Mouse (Mus musculus) liver, embryonic 14.5 days (tissue): ENCODE results near the gene Htra1.

Source experiments
- CTCF ChIP-seq: IDR thresholded peaks from 2 replicates; pipeline ENCODE4 v1.5.1; 2016; ENCODE audit warnings: antibody characterized with exemption, low read depth, control low read depth
- EP300 ChIP-seq: IDR thresholded peaks from 2 replicates; pipeline ENCODE4 v1.6.1; 2016; ENCODE audit warnings: antibody characterized with exemption, low read depth

DNA sequence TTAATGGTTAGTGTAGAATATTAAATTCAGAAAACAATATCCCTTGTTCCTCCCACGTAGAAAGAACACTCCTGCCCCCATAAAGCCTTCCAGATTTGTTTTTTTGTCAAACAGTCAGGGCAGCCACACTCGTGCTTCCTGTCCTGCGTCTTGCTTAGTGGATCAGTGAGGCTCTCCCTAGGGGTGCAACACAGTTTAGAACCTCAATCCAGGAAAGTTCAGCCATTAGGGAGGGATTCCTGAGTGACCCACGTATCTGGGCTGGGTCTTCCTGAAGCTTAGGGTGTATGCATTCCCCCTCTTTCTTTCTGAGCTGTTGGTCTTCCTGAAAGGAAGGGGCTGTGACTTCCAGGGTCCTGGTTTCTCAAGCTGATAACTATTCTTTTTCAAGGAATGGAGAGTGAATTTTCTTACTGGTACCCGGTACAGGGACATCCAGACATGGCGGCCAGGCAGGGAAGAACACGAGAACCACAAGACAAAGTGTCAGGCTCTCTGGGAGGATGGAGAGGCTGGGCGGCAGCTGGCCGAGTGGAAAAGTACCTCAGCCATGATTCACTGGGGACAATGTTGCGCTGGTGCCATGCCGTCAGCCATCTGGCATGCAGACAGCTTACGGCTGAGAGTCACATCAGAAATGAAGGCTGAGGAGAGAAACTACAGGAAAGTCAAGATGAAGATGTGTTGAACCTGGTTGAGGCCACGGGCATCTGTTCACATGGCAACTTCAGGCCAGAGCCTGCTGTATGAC is 12.8 kb upstream of the Htra1 start:
- TF ChIP-seq EP300 = no peak
- TF ChIP-seq CTCF = no peak
